Mouse (Mus musculus) MEL (cell line): ENCODE measurements around the gene Top1.

Source experiments
- CTCF ChIP-seq, 3 experiments: IDR thresholded peaks in 2 of 3; conservative IDR thresholded peaks in 1 of 3; 2 replicates each; pipeline ENCODE4 v1.5.1; 2011 to 2012; ENCODE audit warnings: low read length in 3 of 3, low read depth in 2 of 3, mild to moderate bottlenecking in 2 of 3, improper control_type of control experiment in 1 of 3, inconsistent platforms in 1 of 3, mixed read lengths in 1 of 3, moderate library complexity in 1 of 3; ENCODE audit not compliant: control insufficient read depth in 1 of 3, insufficient read depth in 1 of 3, poor library complexity in 1 of 3, severe bottlenecking in 1 of 3
- E2F4 ChIP-seq: IDR thresholded peaks from 2 replicates; pipeline ENCODE4 v1.6.1; 2011; ENCODE audit warnings: low read depth, low read length, improper control_type of control experiment, borderline replicate concordance
- EP300 ChIP-seq, 2 experiments: IDR thresholded peaks; 2 replicates each; pipeline ENCODE4 v1.6.1; 2011; ENCODE audit warnings: improper control_type of control experiment in 2 of 2, low read length in 2 of 2, low read depth in 1 of 2, mild to moderate bottlenecking in 1 of 2
- HCFC1 ChIP-seq: IDR thresholded peaks from 2 replicates; pipeline ENCODE4 v1.6.1; 2012; ENCODE audit warnings: low read depth, mild to moderate bottlenecking, inconsistent platforms, low read length, improper control_type of control experiment, moderate library complexity
- KAT2A ChIP-seq: conservative IDR thresholded peaks from 2 replicates; pipeline ENCODE4 v1.6.1; 2012; ENCODE audit warnings: low read depth, low read length, improper control_type of control experiment, inconsistent platforms
- MAZ ChIP-seq: IDR thresholded peaks from 2 replicates; pipeline ENCODE4 v1.6.1; 2012; ENCODE audit warnings: low read depth, mild to moderate bottlenecking, inconsistent platforms, low read length, improper control_type of control experiment
- POLR2A ChIP-seq, 2 experiments: IDR thresholded peaks; 2 replicates each; pipeline ENCODE4 v1.6.1; 2011 to 2012; ENCODE audit warnings: low read length in 2 of 2, mild to moderate bottlenecking in 2 of 2, control low read depth in 1 of 2, improper control_type of control experiment in 1 of 2, low read depth in 1 of 2, moderate library complexity in 1 of 2; ENCODE audit not compliant: control insufficient read depth in 1 of 2, insufficient read depth in 1 of 2, poor library complexity in 1 of 2
- POLR2AphosphoS5 ChIP-seq: IDR thresholded peaks from 2 replicates; pipeline ENCODE4 v1.6.1; 2012; ENCODE audit warnings: low read depth, borderline replicate concordance, mild to moderate bottlenecking, inconsistent platforms, low read length, moderate library complexity, mixed read lengths
- RAD21 ChIP-seq: IDR thresholded peaks from 2 replicates; pipeline ENCODE4 v1.6.1; 2011; ENCODE audit warnings: mild to moderate bottlenecking, low read depth, low read length, improper control_type of control experiment
- SIN3A ChIP-seq: IDR thresholded peaks from 2 replicates; pipeline ENCODE4 v1.6.1; 2012; ENCODE audit warnings: low read length, improper control_type of control experiment, inconsistent platforms
- USF1 ChIP-seq: IDR thresholded peaks from 2 replicates; pipeline ENCODE4 v1.6.1; 2014; ENCODE audit warnings: low read depth, mild to moderate bottlenecking, inconsistent platforms, low read length, improper control_type of control experiment, moderate library complexity
- ZC3H11A ChIP-seq: IDR thresholded peaks from 2 replicates; pipeline ENCODE4 v1.6.1; 2012; ENCODE audit warnings: low read depth, mild to moderate bottlenecking, inconsistent platforms, low read length, improper control_type of control experiment
- ZMIZ1 ChIP-seq: IDR thresholded peaks from 2 replicates; pipeline ENCODE4 v1.6.1; 2012; ENCODE audit warnings: low read depth, mild to moderate bottlenecking, inconsistent platforms, low read length, improper control_type of control experiment, moderate library complexity

DNA sequence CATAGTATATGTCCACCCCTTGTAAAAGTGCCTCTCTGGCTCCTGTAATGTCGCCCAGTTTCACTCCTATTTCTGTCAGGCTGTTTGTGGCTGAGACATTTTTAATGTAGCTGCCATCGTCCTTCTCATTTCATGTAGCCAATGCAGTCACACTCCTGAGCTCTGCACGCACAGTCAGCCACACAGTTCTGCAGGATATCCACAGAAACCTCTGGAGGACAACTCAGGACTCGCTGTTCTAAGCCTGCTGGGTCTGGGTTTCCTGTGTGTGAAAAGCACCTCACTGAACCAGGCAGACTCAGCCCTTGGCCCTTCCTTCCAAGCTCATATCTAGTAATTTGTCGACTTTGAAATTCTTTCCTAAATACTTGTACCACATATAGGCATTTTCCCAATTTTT is 78.8 kb downstream of the Top1 start:
- TF ChIP-seq SIN3A (no peak), USF1 (no peak), POLR2AphosphoS5 (no peak), POLR2A (IDR thresholded peaks at IDR 0.05; ENCODE audit: control insufficient read depth in 1 of 2, insufficient read depth in 1 of 2, low read depth in 1 of 2, low read length in 2 of 2, poor library complexity in 1 of 2) (no peak), KAT2A (no peak), CTCF (IDR thresholded peaks at IDR 0.05 in 2 of 3, conservative IDR thresholded peaks at IDR 0.05 in 1 of 3; ENCODE audit: control insufficient read depth in 1 of 3, insufficient read depth in 1 of 3, low read depth in 2 of 3, low read length in 3 of 3, poor library complexity in 1 of 3, severe bottlenecking in 1 of 3) (no peak), EP300 (IDR thresholded peaks at IDR 0.05; ENCODE audit: low read depth in 1 of 2, low read length in 2 of 2) (no peak), E2F4 (no peak), RAD21 (no peak), ZMIZ1 (no peak), MAZ (no peak), HCFC1 (no peak), ZC3H11A (no peak)
